Mouse (Mus musculus) erythroblast, embryonic 14.5 days (primary cell): Measurements from ENCODE around the gene Fndc9. TPM values are rescaled to one million over a fixed set of nuclear protein-coding genes. Genes with fewer than 3 reads are reported as not detected.

Source experiments
- H3K27me3 ChIP-seq: 2 replicates; pipeline ENCODE4 v1.6.1; 2012; ENCODE audit warnings: inconsistent platforms; ENCODE audit not compliant: control insufficient read depth
- H3K36me3 ChIP-seq: 2 replicates; pipeline ENCODE4 v1.6.1; 2012; ENCODE audit warnings: mild to moderate bottlenecking, inconsistent platforms; ENCODE audit not compliant: control insufficient read depth
- H3K4me1 ChIP-seq: 2 replicates; pipeline ENCODE4 v1.6.1; 2012; ENCODE audit warnings: inconsistent platforms; ENCODE audit not compliant: control insufficient read depth
- H3K4me3 ChIP-seq: replicated peaks from 2 replicates; pipeline ENCODE3; 2012; ENCODE audit warnings: moderate library complexity, mild to moderate bottlenecking, inconsistent platforms
- H3K9me3 ChIP-seq: 2 replicates; pipeline ENCODE4 v1.6.1; 2012; ENCODE audit warnings: low read length, inconsistent platforms, mixed read lengths; ENCODE audit not compliant: control insufficient read depth
- GATA1 ChIP-seq: IDR thresholded peaks from 2 replicates; pipeline ENCODE4 v1.6.1; 2012; ENCODE audit warnings: low read length, inconsistent platforms, mixed read lengths
- TAL1 ChIP-seq: IDR thresholded peaks from 3 replicates; pipeline ENCODE4 v1.6.1; 2012; ENCODE audit warnings: low read length, inconsistent platforms, mixed read lengths
- polyA plus RNA-seq: library from polyadenylated mRNA; stranded (reverse); fragments of >175 nt; gene quantifications from 2 replicates; pipeline ENCODE4 v1.2.3, GENCODE M21; 2012

Gene Fndc9
- polyA plus RNA-seq, 1 experiment, result not detected

DNA sequence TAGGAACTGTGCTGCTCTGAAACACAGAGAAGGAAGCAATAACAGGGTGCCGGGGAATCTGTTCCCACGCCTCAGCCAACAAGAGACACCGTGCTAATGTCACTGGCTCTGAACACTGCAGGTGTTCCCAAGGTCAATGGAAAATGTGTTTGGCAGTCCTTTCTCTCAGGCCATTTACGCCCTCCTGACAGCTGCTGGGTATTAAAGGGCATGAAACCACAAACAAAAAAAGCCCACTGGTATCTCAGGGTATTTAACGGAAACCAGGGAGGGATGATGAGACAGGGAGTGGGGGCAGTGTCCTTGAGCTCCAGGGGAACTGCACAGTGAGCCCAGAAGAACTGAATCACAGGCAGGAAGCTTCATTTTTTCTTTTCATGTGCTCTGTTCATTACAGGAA is 42.8 kb downstream of the Fndc9 start:
- no peaks in the 10 kb centered on the region for H3K4me1 ChIP-seq
- no peaks in the 10 kb centered on the region for H3K27me3 ChIP-seq
- no peaks in the 10 kb centered on the region for H3K9me3 ChIP-seq
- no peak for TF ChIP-seq TAL1
- no peak for TF ChIP-seq GATA1
- no peak overlapping the region for H3K4me3 ChIP-seq
- no peaks in the 10 kb centered on the region for H3K36me3 ChIP-seq

DNA sequence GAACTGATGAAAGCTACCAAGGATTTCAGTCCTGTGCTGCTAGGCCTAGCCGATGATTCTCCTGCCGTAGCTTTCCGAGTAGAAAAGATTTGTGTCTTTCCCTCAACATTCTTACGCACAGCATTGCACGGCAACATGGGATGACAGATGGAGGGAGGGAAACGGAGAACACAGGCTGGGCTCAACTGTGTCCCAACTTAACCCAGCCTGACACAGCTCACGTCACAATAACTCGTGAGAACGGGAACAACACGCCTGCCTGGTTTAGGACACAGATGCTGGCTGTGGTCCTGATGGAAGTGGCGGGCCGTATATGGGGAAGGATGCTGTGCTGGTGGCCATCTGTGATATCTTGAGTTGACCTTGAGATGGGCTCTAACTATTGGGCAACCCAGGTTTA is 43.4 kb downstream of the Fndc9 start:
- no peaks in the 10 kb centered on the region for H3K9me3 ChIP-seq
- H3K4me1 ChIP-seq, result no peaks in the 10 kb centered on the region
- H3K4me3 ChIP-seq, result no peak overlapping the region
- no peaks in the 10 kb centered on the region for H3K36me3 ChIP-seq
- no peaks in the 10 kb centered on the region for H3K27me3 ChIP-seq
- TF ChIP-seq TAL1 (no peak), GATA1 (no peak)

DNA sequence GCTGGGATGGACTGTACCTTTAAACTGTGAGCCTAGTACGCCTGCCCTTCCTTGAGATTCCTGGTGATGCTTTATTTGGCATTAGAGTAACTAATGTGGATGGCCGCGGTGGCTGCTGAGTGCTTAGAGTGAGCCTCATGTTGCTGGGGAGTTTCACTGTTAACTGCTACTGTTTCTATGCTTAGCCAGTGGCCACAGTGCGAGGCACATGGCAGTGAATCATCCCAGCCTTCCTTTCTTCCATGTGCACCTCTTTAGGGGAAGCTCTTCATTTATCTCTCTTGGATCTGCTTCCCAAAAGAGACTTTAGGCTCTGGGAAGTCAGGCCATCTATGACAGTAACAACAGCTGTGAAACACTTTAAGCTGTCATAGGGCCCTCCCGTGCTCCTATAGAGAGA is 47.3 kb downstream of the Fndc9 start:
- H3K9me3 ChIP-seq, result no peaks in the 10 kb centered on the region
- no peak for TF ChIP-seq GATA1
- no peak for TF ChIP-seq TAL1
- no peaks in the 10 kb centered on the region for H3K27me3 ChIP-seq
- no peaks in the 10 kb centered on the region for H3K36me3 ChIP-seq
- H3K4me3 ChIP-seq, result no peak overlapping the region
- no peaks in the 10 kb centered on the region for H3K4me1 ChIP-seq

DNA sequence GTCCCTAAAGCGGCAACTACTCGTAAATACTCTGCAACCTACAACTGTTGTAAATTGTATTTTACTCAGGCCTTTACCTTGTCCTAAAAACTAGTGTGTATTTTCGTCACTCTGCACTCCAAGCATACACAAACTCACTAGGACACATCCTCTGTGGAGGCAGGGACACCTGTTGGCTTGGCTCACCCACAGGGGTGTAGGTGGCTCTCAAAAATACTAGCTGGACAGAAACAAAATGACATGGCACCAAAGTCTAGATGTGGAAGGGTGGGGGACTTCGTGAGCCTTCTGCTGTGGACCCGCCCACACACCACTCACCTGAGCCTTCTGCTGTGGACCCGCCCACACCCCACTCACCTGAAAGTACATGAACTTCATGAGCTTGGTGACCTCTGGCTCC is 48.5 kb downstream of the Fndc9 start:
- Histone ChIP-seq H3K4me1 (no peaks in the 10 kb centered on the region), H3K9me3 (no peaks in the 10 kb centered on the region), H3K36me3 (no peaks in the 10 kb centered on the region), H3K27me3 (no peaks in the 10 kb centered on the region), H3K4me3 (no peak overlapping the region)
- TF ChIP-seq TAL1, result no peak
- no peak for TF ChIP-seq GATA1

DNA sequence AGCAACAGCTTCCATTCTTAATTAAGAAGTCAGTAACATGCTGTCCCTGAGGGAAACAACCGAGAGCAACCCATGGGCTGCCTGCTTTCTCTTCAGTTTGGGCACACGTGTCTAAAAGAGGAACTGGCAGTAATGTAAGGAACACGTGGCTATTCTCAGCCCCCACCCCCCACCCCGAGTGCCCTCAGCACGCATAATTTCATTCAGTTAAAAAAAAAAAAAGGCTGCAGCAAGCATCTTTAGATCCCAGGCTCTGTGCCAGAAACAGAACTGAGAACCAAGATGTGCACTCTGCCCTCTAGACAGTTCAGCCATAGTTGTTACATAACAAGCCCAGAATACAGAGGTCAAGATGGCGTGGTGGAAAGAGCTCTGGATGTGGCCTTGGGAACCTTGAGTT is 51.5 kb downstream of the Fndc9 start:
- H3K4me3 ChIP-seq, result no peak overlapping the region
- H3K9me3 ChIP-seq, result no peaks in the 10 kb centered on the region
- no peaks in the 10 kb centered on the region for H3K27me3 ChIP-seq
- H3K4me1 ChIP-seq, result no peaks in the 10 kb centered on the region
- TF ChIP-seq GATA1, result no peak
- TF ChIP-seq TAL1, result no peak
- no peaks in the 10 kb centered on the region for H3K36me3 ChIP-seq

DNA sequence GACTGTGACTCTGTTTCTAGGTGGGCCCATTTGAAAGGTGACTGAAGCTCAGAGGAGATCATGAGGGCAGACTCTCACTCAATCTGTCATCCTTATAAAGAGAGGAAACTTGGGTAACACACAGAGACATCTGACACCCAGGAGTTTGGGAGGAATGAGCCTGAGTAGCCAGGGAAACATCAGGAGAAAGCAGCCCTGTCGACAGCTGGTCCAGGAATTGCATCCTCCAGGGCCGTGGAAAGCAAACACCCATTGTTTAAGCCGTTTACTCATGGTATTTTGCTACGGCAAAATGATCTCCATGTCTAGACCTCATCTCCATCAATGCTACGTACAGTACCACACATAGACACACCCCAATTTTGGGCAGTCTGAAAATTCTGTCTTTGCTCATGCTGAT is 52.8 kb downstream of the Fndc9 start:
- Histone ChIP-seq H3K9me3 (no peaks in the 10 kb centered on the region), H3K36me3 (no peaks in the 10 kb centered on the region), H3K27me3 (no peaks in the 10 kb centered on the region), H3K4me1 (no peaks in the 10 kb centered on the region), H3K4me3 (no peak overlapping the region)
- TF ChIP-seq GATA1, result no peak

DNA sequence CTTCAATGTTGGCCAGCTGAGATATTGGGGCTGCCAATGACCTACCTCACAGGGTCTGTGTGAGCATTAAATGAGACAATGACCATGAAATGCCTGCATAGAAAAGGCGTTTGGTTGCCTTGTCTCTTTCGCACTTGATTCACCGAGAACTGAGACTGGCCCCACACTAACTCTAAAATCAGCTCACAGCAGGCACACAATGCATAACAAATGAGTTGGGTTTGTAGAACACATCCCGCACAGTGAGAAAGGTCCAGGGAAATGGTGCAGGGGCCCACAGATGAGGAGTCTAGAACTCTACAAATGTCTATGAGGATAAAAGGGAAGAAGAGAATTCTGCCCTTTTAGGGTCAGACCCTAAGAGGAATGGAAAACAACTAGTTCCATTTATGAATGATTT is 53.7 kb downstream of the Fndc9 start:
- Histone ChIP-seq H3K27me3 (no peaks in the 10 kb centered on the region), H3K36me3 (no peaks in the 10 kb centered on the region), H3K9me3 (no peaks in the 10 kb centered on the region), H3K4me3 (no peak overlapping the region), H3K4me1 (no peaks in the 10 kb centered on the region)
- TF ChIP-seq TAL1, result no peak
- TF ChIP-seq GATA1, result no peak

Other genes with a start within 250 kb of the Fndc9 start
- 0.06 and 0.12 TPM in 2 replicates for gene Gm12166, start 183.2 kb upstream of the Fndc9 start, polyA plus RNA-seq
- gene Adam19, start 179.5 kb upstream of the Fndc9 start, polyA plus RNA-seq, result 0.07 and 0.10 TPM in 2 replicates
- not detected in 2 replicates for gene Nipal4, start 69.0 kb upstream of the Fndc9 start, polyA plus RNA-seq
- gene Cyfip2, start 77.3 kb downstream of the Fndc9 start, polyA plus RNA-seq, result 0.01 and 0.04 TPM in 2 replicates
- 0.02 and 0.06 TPM in 2 replicates for gene Itk, start 154.0 kb downstream of the Fndc9 start, polyA plus RNA-seq
- not detected in 2 replicates for gene Fam71b, start 161.0 kb downstream of the Fndc9 start, polyA plus RNA-seq
- gene Med7, start 201.4 kb downstream of the Fndc9 start, polyA plus RNA-seq, result 19.9 and 26.4 TPM in 2 replicates
- 0.04 TPM in 1 of 2 replicates, not detected in the other for gene Havcr2, start 219.4 kb downstream of the Fndc9 start, polyA plus RNA-seq